Mouse (Mus musculus) retina, adult 2 months (tissue): ENCODE data around the gene Anxa4.

ENCODE experiments used
- DNase-seq: peaks from one replicate; pipeline ENCODE4 v3.0.0-alpha.2; 2012; ENCODE audit warnings: low read depth, low spot score

Gene Anxa4

GRCm38 (mm10) chr6:86801431-86801830 lies 8.0 kb upstream of the Anxa4 start:
- DNase-seq, result no peak

- DNase-seq, result no peak
Observed at GRCm38 (mm10) chr6:86800467-86800866, 7.1 kb upstream of the Anxa4 start.

- DNase-seq, result no peak
Observed at GRCm38 (mm10) chr6:86797455-86797854, 4.1 kb upstream of the Anxa4 start.

- no peak for DNase-seq
Observed at GRCm38 (mm10) chr6:86793957-86794356, 573 bp upstream of the Anxa4 start.

GRCm38 (mm10) chr6:86790351-86790943 lies 2.9 kb downstream of the Anxa4 start:
- DNase-seq, result no peak

GRCm38 (mm10) chr6:86788242-86788641 lies 5.1 kb downstream of the Anxa4 start:
- DNase-seq, result no peak

- no peak for DNase-seq
Observed at GRCm38 (mm10) chr6:86786545-86786944, 6.8 kb downstream of the Anxa4 start.

- DNase-seq, result no peak
Observed at GRCm38 (mm10) chr6:86784739-86785138, 8.6 kb downstream of the Anxa4 start.

- no peak for DNase-seq
Observed at GRCm38 (mm10) chr6:86782342-86782741, 11.0 kb downstream of the Anxa4 start.

GRCm38 (mm10) chr6:86781361-86781957 lies 11.9 kb downstream of the Anxa4 start:
- DNase-seq, result no peak

- no peak for DNase-seq
Observed at GRCm38 (mm10) chr6:86778910-86779594, 14.3 kb downstream of the Anxa4 start.

GRCm38 (mm10) chr6:86777181-86777580 lies 16.2 kb downstream of the Anxa4 start:
- no peak for DNase-seq

- DNase-seq, result no peak
Observed at GRCm38 (mm10) chr6:86776706-86777071, 16.7 kb downstream of the Anxa4 start.

GRCm38 (mm10) chr6:86776001-86776705 lies 17.2 kb downstream of the Anxa4 start:
- DNase-seq, result no peak

- no peak for DNase-seq
Observed at GRCm38 (mm10) chr6:86774937-86775336, 18.4 kb downstream of the Anxa4 start.

- DNase-seq, result no peak
Observed at GRCm38 (mm10) chr6:86773830-86774229, 19.6 kb downstream of the Anxa4 start.

- no peak for DNase-seq
Observed at GRCm38 (mm10) chr6:86772631-86773030, 20.8 kb downstream of the Anxa4 start.

GRCm38 (mm10) chr6:86768938-86769337 lies 24.4 kb downstream of the Anxa4 start:
- no peak for DNase-seq

- DNase-seq, result no peak
Observed at GRCm38 (mm10) chr6:86768186-86768776, 25.1 kb downstream of the Anxa4 start.

- DNase-seq, result no peak
Observed at GRCm38 (mm10) chr6:86767465-86767864, 25.9 kb downstream of the Anxa4 start.

GRCm38 (mm10) chr6:86765637-86766059 lies 27.7 kb downstream of the Anxa4 start:
- DNase-seq, result no peak
